Mouse (Mus musculus) adipocyte (in vitro differentiated cells): Measurements from ENCODE around the gene Olfr868.

Experiments
- DNase-seq: peaks from one replicate; pipeline ENCODE4 v3.0.0-alpha.2; 2016; ENCODE audit warnings: low spot score

Olfr868 gene

GRCm38 (mm10) chr9:20098326-20098725, at the start of gene Olfr868:
Gene Olfr868, plus strand, starts transcription at chr9:20098626.
- no peak for DNase-seq

GRCm38 (mm10) chr9:20057462-20057861, 41.0 kb upstream of the Olfr868 start, which contains the start of gene Olfr867:
Gene Olfr867, minus strand, starts transcription at chr9:20057562.
- no peak for DNase-seq

GRCm38 (mm10) chr9:20070236-20070635, 28.2 kb upstream of the Olfr868 start:
- DNase-seq, result no peak

- no peak for DNase-seq
These were observed 27.1 kb upstream of the Olfr868 start for GRCm38 (mm10) chr9:20071291-20071690.

GRCm38 (mm10) chr9:20073523-20074177, 24.8 kb upstream of the Olfr868 start:
- no peak for DNase-seq

- DNase-seq, result no peak
These were observed 30.3 kb downstream of the Olfr868 start, which contains the start of gene Olfr869 for GRCm38 (mm10) chr9:20128709-20129108. Gene Olfr869, plus strand, starts transcription at chr9:20129009.

- no peak for DNase-seq
These were observed 51.3 kb downstream of the Olfr868 start for GRCm38 (mm10) chr9:20149706-20150105.
